9 mouse cellular contexts compared by ENCODE assay signal in the genomic region with DNA sequence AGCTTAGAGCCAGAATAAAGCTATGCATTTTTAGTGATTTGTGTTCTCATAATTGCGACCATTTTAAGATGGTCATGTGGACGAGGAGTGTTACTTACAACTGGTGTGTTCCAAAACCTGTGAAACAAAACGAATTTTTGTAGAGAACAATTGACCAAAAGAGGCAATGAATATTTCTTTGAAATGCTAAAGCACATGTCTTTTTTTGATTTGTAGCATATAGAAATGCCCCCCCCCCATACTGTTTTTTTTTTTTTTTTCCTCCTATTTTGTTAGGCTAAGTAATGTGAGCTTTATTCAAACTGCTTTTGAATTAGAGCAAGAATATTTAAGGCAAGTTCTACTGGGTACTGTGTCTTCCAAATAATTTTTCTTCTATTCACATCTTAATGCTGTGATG. TPM values are rescaled to one million over a fixed set of nuclear protein-coding genes. Genes with fewer than 3 reads are reported as not detected.
DNase-seq lines count a peak whose midpoint lies in the region; ATAC-seq and TF ChIP-seq lines count a peak whose summit lies in the region.
"Had no signal": no experiment of that assay in that cellular context is flagged by ENCODE, and none has a peak within 500 bp of the region (broad histone marks: within the 10 kb centered on the region; RNA-seq: fewer than 3 reads in every experiment).

No protein-coding gene starts in this region.

- peaks cover 7% of the 10 kb centered on the region for H3K36me3 ChIP-seq in megakaryocyte, embryonic 14.5 days (replicated peaks; ENCODE audit: low read length)
- no peaks in the 10 kb centered on the region for H3K36me3 ChIP-seq in forebrain, embryonic 16.5 days (ENCODE audit: control insufficient read depth, insufficient read depth)
- no peaks in the 10 kb centered on the region for H3K36me3 ChIP-seq in liver, embryonic 12.5 days
- H3K36me3 ChIP-seq in stomach, postnatal 0 days (ENCODE audit: control insufficient read depth, insufficient read depth, low read length) = no peaks in the 10 kb centered on the region

- peak overlapping the region; percentile 72 for H3K4me3 ChIP-seq in megakaryocyte, embryonic 14.5 days (replicated peaks)
- peak overlapping the region; percentile 25 for H3K4me3 ChIP-seq in forebrain, embryonic 16.5 days (replicated peaks; ENCODE audit: low read length)
- H3K4me3 ChIP-seq in liver, embryonic 12.5 days = no peak overlapping the region
- no peak overlapping the region for H3K4me3 ChIP-seq in stomach, postnatal 0 days (ENCODE audit: low read depth, low read length)

- no peak for ATAC-seq in megakaryocyte, adult 5-6 weeks (ENCODE audit: poor library complexity, severe bottlenecking)
- ATAC-seq in forebrain, embryonic 16.5 days = no peak
- no peak for ATAC-seq in liver, embryonic 12.5 days
- ATAC-seq in stomach, postnatal 0 days (ENCODE audit: low FRiP score, low TSS enrichment) = no peak

- no peak overlapping the region for H3K9ac ChIP-seq in forebrain, embryonic 16.5 days (replicated peaks; ENCODE audit: low read depth, low read length)
- no peak overlapping the region for H3K9ac ChIP-seq in liver, embryonic 12.5 days
- H3K9ac ChIP-seq in stomach, postnatal 0 days (ENCODE audit: low read length) = no peak overlapping the region

- no peak overlapping the region for H3K27ac ChIP-seq in forebrain, embryonic 16.5 days (ENCODE audit: low read length)
- H3K27ac ChIP-seq in liver, embryonic 12.5 days = no peak overlapping the region
- H3K27ac ChIP-seq in stomach, postnatal 0 days (replicated peaks) = no peak overlapping the region
- H3K27ac ChIP-seq: macrophage had no signal

- H3K27me3 ChIP-seq in megakaryocyte, embryonic 14.5 days (replicated peaks) = no peaks in the 10 kb centered on the region
- no peaks in the 10 kb centered on the region for H3K27me3 ChIP-seq in forebrain, embryonic 16.5 days (replicated peaks; ENCODE audit: control insufficient read depth, insufficient read depth, low read length)
- no peaks in the 10 kb centered on the region for H3K27me3 ChIP-seq in liver, embryonic 12.5 days (replicated peaks)
- no peaks in the 10 kb centered on the region for H3K27me3 ChIP-seq in stomach, postnatal 0 days (ENCODE audit: control insufficient read depth, insufficient read depth, low read length)

- no peak for DNase-seq in stomach, postnatal 0 days (ENCODE audit: low spot score)
- DNase-seq in layer of hippocampus, adult 11-12 months (ENCODE audit: low spot score) = no peak
- no peak for DNase-seq in layer of hippocampus, adult 9-10 months (ENCODE audit: low spot score)
- DNase-seq: spleen, adult 18-20 months had no signal

- H3K4me2 ChIP-seq in forebrain, embryonic 16.5 days (ENCODE audit: low read length) = peak overlapping the region; percentile 57
- H3K4me2 ChIP-seq in liver, embryonic 12.5 days = peak overlapping the region; percentile 39
- peak overlapping the region; percentile 42 for H3K4me2 ChIP-seq in stomach, postnatal 0 days (replicated peaks; ENCODE audit: low read depth)

- 19% methylated on average over 3 of the region's 3 CpGs for WGBS in forebrain, embryonic 16.5 days
- 56% methylated on average over 3 of the region's 3 CpGs for WGBS in liver, embryonic 12.5 days (ENCODE audit: insufficient replicate concordance)
- WGBS in stomach, postnatal 0 days = 24% methylated on average over 3 of the region's 3 CpGs

- peaks cover 47% of the 10 kb centered on the region for H3K4me1 ChIP-seq in megakaryocyte, embryonic 14.5 days
- H3K4me1 ChIP-seq in forebrain, embryonic 16.5 days (replicated peaks; ENCODE audit: control insufficient read depth, insufficient read depth, low read length) = peaks cover 36% of the 10 kb centered on the region
- H3K4me1 ChIP-seq in liver, embryonic 12.5 days = peaks cover 48% of the 10 kb centered on the region
- peaks cover 15% of the 10 kb centered on the region for H3K4me1 ChIP-seq in stomach, postnatal 0 days (replicated peaks; ENCODE audit: control insufficient read depth, insufficient read depth)

- no peaks in the 10 kb centered on the region for H3K9me3 ChIP-seq in megakaryocyte, embryonic 14.5 days
- no peaks in the 10 kb centered on the region for H3K9me3 ChIP-seq in forebrain, embryonic 16.5 days (ENCODE audit: control insufficient read depth, low read length)
- no peaks in the 10 kb centered on the region for H3K9me3 ChIP-seq in liver, embryonic 12.5 days (replicated peaks)
- no peaks in the 10 kb centered on the region for H3K9me3 ChIP-seq in stomach, postnatal 0 days (ENCODE audit: control insufficient read depth, low read length)

- TF ChIP-seq CTCF in stomach, postnatal 0 days (IDR thresholded peaks at IDR 0.05; ENCODE audit: low read depth) = no peak

- TF ChIP-seq EP300 in stomach, postnatal 0 days (optimal IDR thresholded peaks at IDR 0.05) = no peak

RNA-seq across cellular contexts. Expression of a gene that starts 3.8 kb away (rescaled TPM):
- 13.3 and 27.6 TPM in 2 replicates for polyA plus RNA-seq in megakaryocyte, embryonic 14.5 days (2012; ENCODE audit: insufficient read depth, low replicate concordance)
- total RNA-seq in megakaryocyte, adult 5-6 weeks (2015) = 23.0 and 28.1 TPM in 2 replicates
- total RNA-seq in megakaryocyte, adult 5-6 weeks (2017) = 15.2 and 19.0 TPM in 2 replicates
- polyA plus RNA-seq in forebrain, embryonic 16.5 days (2015; fragmentation: Nextera tagmentation; extraction: Ambion mirVana) = 15.1 and 15.3 TPM in 2 replicates
- 5.5 and 5.9 TPM in 2 replicates for polyA plus RNA-seq in liver, embryonic 12.5 days (2016; fragmentation: Nextera tagmentation; extraction: Ambion mirVana)
- 5.6 and 5.9 TPM in 2 replicates for polyA plus RNA-seq in stomach, postnatal 0 days (2015; fragmentation: Nextera tagmentation; extraction: Ambion mirVana)

Comparison
In these comparisons a context has a peak if more than half of its experiments do, and no peak if none do; other contexts are left out.
1. H3K4me3 ChIP-seq: peak in megakaryocyte, embryonic 14.5 days (single experiment) and forebrain, embryonic 16.5 days (single experiment); none in liver, embryonic 12.5 days (single experiment) and stomach, postnatal 0 days (single experiment).
2. Peak in every context shown above with its lines, with median percentiles within 50 percentile points of each other: H3K4me2 ChIP-seq.